Mouse (Mus musculus): Measurements from ENCODE around the gene Asic2.

The Asic2 gene

GRCm38 (mm10) chr11:81845010-81845685, 123.1 kb downstream of the Asic2 start:
- no peak for DNase-seq (ENCODE audit: low spot score)

- DNase-seq (ENCODE audit: low spot score) = no peak
Observed at GRCm38 (mm10) chr11:81841001-81841400, 127.3 kb downstream of the Asic2 start.

- DNase-seq (ENCODE audit: low spot score) = no peak
Observed at GRCm38 (mm10) chr11:81838426-81838825, 129.8 kb downstream of the Asic2 start.

- DNase-seq (ENCODE audit: low spot score) = no peak
Observed at GRCm38 (mm10) chr11:81832381-81832780, 135.9 kb downstream of the Asic2 start.

GRCm38 (mm10) chr11:81816531-81816930, 151.7 kb downstream of the Asic2 start:
- DNase-seq (ENCODE audit: low spot score) = no peak

- peak; percentile 15 for DNase-seq (ENCODE audit: low spot score)
Observed at GRCm38 (mm10) chr11:81814816-81815215, 153.4 kb downstream of the Asic2 start.

- no peak for DNase-seq (ENCODE audit: low spot score)
Observed at GRCm38 (mm10) chr11:81806905-81807659, 161.2 kb downstream of the Asic2 start.

GRCm38 (mm10) chr11:81803544-81803943, 164.7 kb downstream of the Asic2 start:
- DNase-seq (ENCODE audit: low spot score) = no peak

- DNase-seq (ENCODE audit: low spot score) = no peak
Observed at GRCm38 (mm10) chr11:81802614-81803013, 165.6 kb downstream of the Asic2 start.

GRCm38 (mm10) chr11:81800899-81801298, 167.4 kb downstream of the Asic2 start:
- DNase-seq (ENCODE audit: low spot score) = peak; percentile 13

GRCm38 (mm10) chr11:81793588-81793987, 174.7 kb downstream of the Asic2 start:
- DNase-seq (ENCODE audit: low spot score) = peak; percentile 8

GRCm38 (mm10) chr11:81791579-81791978, 176.7 kb downstream of the Asic2 start:
- no peak for DNase-seq (ENCODE audit: low spot score)

GRCm38 (mm10) chr11:81780596-81780995, 187.7 kb downstream of the Asic2 start:
- no peak for DNase-seq (ENCODE audit: low spot score)

GRCm38 (mm10) chr11:81779881-81780280, 188.4 kb downstream of the Asic2 start:
- DNase-seq (ENCODE audit: low spot score) = peak; percentile 44

- DNase-seq (ENCODE audit: low spot score) = no peak
Observed at GRCm38 (mm10) chr11:81771195-81771895, 196.9 kb downstream of the Asic2 start.

- no peak for DNase-seq (ENCODE audit: low spot score)
Observed at GRCm38 (mm10) chr11:81769691-81770260, 198.5 kb downstream of the Asic2 start.

GRCm38 (mm10) chr11:81768305-81768704, 200.0 kb downstream of the Asic2 start:
- no peak for DNase-seq (ENCODE audit: low spot score)

- DNase-seq (ENCODE audit: low spot score) = peak; percentile 26
Observed at GRCm38 (mm10) chr11:81767781-81768180, 200.5 kb downstream of the Asic2 start.

- DNase-seq (ENCODE audit: low spot score) = no peak
Observed at GRCm38 (mm10) chr11:81765288-81765687, 203.0 kb downstream of the Asic2 start.

GRCm38 (mm10) chr11:81764778-81765177, 203.5 kb downstream of the Asic2 start:
- DNase-seq (ENCODE audit: low spot score) = no peak

GRCm38 (mm10) chr11:81757221-81757620, 211.0 kb downstream of the Asic2 start:
- no peak for DNase-seq (ENCODE audit: low spot score)

- no peak for DNase-seq (ENCODE audit: low spot score)
Observed at GRCm38 (mm10) chr11:81750876-81751275, 217.4 kb downstream of the Asic2 start.

- no peak for DNase-seq (ENCODE audit: low spot score)
Observed at GRCm38 (mm10) chr11:81750016-81750415, 218.2 kb downstream of the Asic2 start.
